Mouse (Mus musculus): ENCODE measurements around the gene Tmem254c.
"Not testable (repeated sequence)": the region's sequence is repeated elsewhere in the genome, so short reads cannot be mapped to it uniquely, and the experiment has no call there.

Tmem254c gene

DNA sequence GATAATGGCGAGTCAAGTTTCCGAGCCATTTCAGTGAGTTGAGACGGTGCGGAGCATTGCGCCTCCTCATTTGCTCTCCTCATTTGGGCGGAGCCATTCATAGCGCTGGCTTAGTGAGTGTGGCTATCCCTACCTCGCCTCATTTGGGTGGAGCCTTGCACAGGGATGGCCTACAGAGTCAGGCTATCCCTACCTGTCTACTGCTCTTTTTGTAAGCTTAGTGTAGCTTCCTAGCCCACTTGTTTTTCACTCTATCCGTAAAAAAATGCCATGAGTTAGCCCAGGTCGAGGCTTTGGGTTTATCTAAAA is at the start of gene Tmem254c:
Gene Tmem254c (minus strand): TSS at position 31 of the 309 bp plus-strand sequence.
- not testable (repeated sequence) for DNase-seq (ENCODE audit: low spot score)

- DNase-seq (ENCODE audit: low spot score), result not testable (repeated sequence)
Measured at GRCm38 (mm10) chr14:26097622-26098021, 30.5 kb upstream of the Tmem254c start.

DNA sequence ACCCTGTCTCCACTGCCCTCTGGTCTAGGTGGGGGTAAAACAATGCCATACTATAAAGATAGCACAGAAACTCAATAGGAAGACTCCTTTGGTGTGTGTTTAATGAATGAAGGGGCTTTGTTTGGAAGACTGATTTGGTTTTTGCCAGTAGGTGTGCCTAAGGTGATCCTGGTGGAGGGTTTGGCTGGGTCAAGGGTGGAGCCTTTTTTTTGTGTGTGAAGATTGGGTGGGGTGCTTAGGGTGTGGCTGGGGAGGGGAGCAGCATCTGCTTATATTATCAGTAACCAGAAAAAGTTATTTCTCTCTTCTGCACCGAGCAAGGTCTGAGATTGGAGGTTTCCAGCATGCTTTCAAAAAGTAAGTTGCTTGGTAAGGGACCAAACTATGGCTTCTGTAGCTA is 14.8 kb upstream of the Tmem254c start, which contains the start of gene Cphx3:
Gene Cphx3 (plus strand): TSS at position 301 of the 400 bp plus-strand sequence.
- not testable (repeated sequence) for DNase-seq (ENCODE audit: low spot score)

DNA sequence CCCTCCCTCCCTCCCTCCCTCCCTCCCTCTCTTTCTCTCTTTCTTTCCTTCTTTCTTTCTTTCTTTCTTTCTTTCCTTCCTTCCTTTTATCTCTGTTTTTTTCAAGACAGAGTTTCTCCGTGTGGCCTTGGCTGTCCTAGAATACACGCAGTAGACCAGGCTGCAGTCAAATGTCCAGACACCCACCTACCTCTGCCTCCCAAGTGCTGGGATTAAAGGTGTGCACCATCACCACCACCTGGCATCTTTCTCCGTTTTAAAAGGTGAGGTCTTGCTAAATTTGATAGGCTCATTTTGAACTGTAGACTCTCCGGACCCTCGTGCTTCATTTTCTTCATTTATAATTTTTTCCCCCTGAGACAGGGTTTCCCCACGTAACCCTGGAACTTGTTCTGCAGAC is 14.1 kb upstream of the Tmem254c start, which contains the start of gene Cphx2:
Gene Cphx2 (plus strand): TSS at position 301 of the 400 bp plus-strand sequence.
- not testable (repeated sequence) for DNase-seq (ENCODE audit: low spot score)

- not testable (repeated sequence) for DNase-seq (ENCODE audit: low spot score)
Measured at GRCm38 (mm10) chr14:26076620-26077390, 9.7 kb upstream of the Tmem254c start.

GRCm38 (mm10) chr14:26066574-26067324 is 406 bp downstream of the Tmem254c start:
- DNase-seq (ENCODE audit: low spot score), result not testable (repeated sequence)

- not testable (repeated sequence) for DNase-seq (ENCODE audit: low spot score)
Measured at GRCm38 (mm10) chr14:26059362-26059761, 7.8 kb downstream of the Tmem254c start.

GRCm38 (mm10) chr14:26058184-26058583 is 9.0 kb downstream of the Tmem254c start:
- DNase-seq (ENCODE audit: low spot score), result not testable (repeated sequence)

DNA sequence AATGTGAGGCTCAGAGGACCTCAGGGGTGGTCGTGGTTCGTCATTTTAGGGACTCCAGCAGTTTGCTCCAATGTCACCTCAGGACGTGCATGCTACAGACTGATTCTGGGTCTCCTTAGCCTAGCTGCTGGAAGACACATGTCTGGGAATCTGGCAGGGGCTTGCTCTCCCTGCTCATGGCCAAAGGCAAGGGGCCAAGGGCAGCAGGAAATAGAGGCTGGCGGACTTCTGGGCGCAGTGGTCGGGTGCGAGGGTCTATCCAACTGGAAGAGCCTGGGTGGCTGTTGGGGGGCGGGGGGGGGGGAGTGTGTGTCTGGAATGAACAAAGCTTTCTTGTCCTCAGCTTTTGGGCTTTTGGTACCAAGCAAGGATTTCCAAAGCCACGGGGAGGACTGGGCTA is 18.4 kb downstream of the Tmem254c start:
- DNase-seq (ENCODE audit: low spot score), result not testable (repeated sequence)

DNA sequence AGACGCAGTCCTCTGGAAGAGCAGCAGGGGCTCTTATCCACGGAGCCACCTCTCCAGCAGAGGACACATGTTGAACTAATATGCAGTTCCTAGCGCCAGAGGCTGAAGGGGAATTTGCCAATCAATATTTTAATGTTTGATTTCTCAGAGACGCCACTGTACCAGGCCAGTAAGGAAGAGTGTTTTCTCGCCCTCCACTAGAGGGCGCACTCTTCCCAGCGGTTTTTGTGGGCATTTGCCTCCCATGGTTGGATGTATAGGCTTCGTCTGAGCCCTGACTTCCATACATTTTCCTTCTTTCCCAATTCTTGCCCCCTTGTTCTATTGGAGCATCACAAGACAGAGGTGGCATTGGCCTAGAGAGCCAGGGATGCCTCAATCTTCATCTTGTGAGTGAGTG is 20.1 kb downstream of the Tmem254c start:
- not testable (repeated sequence) for DNase-seq (ENCODE audit: low spot score)

DNA sequence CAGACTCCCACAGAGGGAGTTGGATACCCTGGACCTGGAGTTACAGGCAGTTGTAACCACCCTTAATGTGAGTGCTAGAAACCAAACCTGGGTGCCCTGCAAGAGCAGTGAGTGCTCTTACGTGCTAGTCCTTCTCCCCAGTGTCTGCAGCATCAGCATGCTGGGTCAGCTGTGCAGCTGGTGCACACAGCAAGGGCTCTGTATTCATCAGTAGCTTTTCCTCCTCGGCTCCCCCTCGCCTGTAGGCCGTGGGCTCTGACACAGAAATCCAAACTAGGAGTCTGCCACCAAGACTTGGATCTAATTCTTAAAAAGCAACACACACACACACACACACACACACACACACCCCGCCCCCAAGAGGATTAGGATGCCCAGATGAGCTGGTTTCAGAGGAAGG is 22.1 kb downstream of the Tmem254c start:
- DNase-seq (ENCODE audit: low spot score), result not testable (repeated sequence)

- DNase-seq (ENCODE audit: low spot score), result not testable (repeated sequence)
Measured at GRCm38 (mm10) chr14:26042611-26043010, 24.5 kb downstream of the Tmem254c start, which contains the start of gene Gm9780. Gene Gm9780 (minus strand): TSS chr14:26042711.

GRCm38 (mm10) chr14:26035439-26035838 is 31.7 kb downstream of the Tmem254c start:
- not testable (repeated sequence) for DNase-seq (ENCODE audit: low spot score)

GRCm38 (mm10) chr14:26034364-26034763 is 32.8 kb downstream of the Tmem254c start:
- not testable (repeated sequence) for DNase-seq (ENCODE audit: low spot score)

- not testable (repeated sequence) for DNase-seq (ENCODE audit: low spot score)
Measured at GRCm38 (mm10) chr14:26025653-26026052, 41.5 kb downstream of the Tmem254c start.

- DNase-seq (ENCODE audit: low spot score), result not testable (repeated sequence)
Measured at GRCm38 (mm10) chr14:26022831-26023230, 44.3 kb downstream of the Tmem254c start.

- DNase-seq (ENCODE audit: low spot score), result not testable (repeated sequence)
Measured at GRCm38 (mm10) chr14:26021555-26021954, 45.6 kb downstream of the Tmem254c start.

DNA sequence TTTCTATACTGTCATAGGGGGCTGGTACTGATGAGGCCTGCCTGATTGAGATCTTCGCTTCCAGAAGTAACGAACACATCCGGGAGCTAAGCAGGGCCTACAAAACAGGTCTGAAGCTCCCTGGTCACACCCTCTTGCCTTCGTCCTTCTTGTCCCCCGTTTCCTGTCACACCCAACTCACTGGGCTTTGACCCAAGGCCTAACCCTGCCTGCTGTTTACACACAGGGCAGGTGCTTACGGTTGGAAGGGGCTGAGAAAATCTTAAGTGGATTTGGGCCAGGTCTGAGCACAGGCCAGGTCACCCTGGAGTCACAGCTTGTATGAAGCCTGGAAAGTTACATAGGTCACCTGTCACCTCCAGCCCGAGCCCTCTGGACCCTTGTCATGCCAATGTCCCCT is 50.7 kb downstream of the Tmem254c start:
- not testable (repeated sequence) for DNase-seq (ENCODE audit: low spot score)

All from testis, postnatal 10 days (tissue).